Mouse (Mus musculus) ovary, adult 18-20 months (tissue): ENCODE measurements around the gene Fbxo2.

Source experiments
- DNase-seq: peaks from one replicate; pipeline ENCODE4 v3.0.0; 2022; ENCODE audit warnings: low spot score, mixed read lengths

The Fbxo2 gene

DNA sequence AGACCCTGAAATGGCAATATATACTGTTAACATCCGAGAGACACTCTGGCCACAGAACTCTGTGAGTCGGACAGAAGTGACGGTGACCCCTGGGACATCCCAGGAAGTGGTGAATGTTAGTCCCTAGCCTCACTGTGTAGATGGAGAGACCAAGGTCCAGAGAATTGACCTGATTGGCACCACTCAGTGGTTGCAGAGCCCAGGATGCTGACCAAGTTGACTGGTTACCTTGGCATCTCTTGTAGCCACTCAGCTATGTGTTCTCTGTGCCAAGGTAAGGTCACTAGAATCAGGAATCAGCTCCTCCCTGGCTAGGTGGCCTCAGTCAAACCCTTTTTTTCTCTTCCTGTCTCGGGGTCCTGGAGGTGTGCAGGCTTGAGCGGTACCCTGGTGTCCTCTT, 16.7 kb upstream of the Fbxo2 start:
- DNase-seq, result no peak

DNA sequence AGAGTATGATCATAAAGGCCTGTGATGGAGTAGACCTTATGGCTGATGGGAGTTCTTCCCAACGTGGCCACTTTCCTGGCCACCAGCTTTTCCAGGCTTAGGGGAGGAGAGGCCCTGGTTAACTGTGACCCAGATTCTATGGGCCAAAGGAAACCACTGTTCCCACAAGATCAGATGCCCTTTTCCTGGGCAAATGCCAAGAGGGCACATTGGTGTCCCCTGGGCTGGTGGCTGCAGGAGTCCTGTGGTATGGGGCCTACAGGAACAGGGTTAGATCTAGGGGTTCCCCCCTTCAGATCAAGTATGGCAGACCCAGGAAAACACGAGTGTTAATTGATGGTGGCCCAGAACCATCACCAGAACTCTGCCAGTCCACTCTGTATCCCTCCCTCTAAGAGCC, 12.7 kb upstream of the Fbxo2 start:
- no peak for DNase-seq

DNA sequence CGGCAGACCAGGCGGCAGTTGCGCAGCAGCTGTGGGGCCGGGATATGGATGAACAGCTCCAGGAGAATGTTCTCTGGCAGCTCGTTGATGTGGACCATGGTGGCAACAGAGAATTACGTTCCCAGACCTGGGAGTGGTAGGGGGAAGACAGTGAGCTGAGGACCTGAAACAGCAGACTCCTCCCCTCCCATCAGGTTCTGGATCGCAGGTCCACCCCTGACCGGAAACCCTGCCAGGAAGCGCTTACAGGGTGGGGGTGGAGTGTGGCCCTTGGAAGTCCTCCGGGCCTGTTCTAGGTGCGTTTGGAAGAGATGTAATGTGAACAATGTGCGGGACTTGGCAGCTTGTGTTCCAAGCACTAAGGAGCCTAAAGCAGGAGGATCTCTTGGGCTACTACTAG, 10.9 kb upstream of the Fbxo2 start:
- no peak for DNase-seq

DNA sequence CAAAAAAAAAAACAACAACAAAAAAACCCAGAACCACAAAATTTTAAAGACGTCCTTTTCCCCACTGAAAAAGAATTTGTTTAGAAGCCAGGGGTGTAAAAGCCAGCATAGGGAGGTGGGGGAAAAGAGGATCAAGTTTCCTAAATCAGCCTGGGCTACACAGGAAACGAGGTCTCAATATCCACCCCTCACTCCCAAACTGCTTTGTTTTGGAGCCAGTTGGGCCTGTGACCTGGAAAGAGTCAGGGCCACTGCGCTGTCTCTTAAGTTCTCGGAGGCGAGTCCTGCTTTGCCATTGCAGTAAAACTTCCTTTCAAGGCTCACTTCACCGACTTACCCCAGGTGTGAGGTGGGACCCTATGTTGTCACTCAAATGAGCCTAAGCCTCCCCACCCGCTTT, 10.2 kb upstream of the Fbxo2 start:
- DNase-seq, result no peak

DNA sequence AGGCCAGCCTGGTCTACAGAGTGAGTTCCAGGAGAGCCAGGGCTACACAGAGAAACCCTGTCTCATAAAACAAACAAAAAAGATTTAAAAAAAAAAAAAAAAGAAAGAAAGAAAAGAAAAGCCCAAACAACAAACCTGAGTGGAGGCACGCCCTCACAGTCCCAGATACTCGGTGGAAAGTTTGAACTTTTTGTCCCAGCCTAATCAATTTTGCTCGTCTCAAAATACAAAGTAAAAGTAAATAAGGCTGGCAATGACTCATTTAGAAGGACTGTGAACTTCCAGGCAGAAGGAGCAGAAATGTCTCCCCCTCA, 9.5 kb upstream of the Fbxo2 start:
- DNase-seq, result no peak

DNA sequence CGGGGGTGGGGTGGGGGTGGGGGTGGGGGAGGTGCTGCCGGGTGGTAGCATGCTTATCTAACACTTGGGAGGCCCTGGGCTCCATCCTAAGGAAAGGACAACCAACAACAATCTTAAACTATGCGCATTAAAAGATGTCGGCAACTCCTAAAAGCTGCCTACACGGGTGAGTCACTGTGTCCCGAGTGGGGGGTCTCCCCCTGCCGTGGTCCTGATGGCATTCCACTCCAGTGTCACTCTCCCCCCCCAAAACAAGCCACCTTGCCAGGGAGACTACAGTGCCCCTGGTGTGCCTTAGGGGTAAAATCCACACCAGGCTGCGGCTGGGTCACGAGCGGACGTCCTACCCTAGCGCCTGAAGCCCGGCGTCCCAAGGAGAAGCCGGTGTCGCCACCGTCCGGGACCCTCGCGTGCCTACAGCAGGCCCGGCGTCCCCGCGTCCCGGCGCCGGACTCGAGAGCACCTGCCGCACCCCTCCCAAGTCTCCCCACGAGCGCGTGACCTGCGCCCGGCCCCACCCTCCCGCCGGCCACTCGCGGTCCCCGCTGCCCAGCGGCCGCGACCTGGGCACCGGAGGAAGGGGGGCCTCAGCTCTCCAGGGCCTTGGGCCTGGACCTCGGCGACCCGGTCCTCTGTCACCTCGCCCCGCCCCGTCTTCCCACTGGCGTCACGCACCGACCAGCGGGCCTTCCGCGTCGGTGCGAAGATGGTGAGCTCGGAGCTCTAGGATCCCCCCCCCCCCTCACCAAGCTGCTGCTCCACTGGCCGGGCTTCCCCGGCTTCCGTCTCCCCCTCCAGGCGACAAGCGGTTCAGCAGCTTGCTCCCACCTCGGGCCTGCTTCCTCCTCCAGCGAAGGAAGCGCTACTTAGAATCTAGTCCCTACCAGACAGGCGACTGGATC, 8.9 kb upstream of the Fbxo2 start, which contains the start of gene Fbxo6:
Gene Fbxo6 (minus strand): TSS at position 874 of the 902 bp plus-strand sequence.
- DNase-seq, result peak; percentile 79

DNA sequence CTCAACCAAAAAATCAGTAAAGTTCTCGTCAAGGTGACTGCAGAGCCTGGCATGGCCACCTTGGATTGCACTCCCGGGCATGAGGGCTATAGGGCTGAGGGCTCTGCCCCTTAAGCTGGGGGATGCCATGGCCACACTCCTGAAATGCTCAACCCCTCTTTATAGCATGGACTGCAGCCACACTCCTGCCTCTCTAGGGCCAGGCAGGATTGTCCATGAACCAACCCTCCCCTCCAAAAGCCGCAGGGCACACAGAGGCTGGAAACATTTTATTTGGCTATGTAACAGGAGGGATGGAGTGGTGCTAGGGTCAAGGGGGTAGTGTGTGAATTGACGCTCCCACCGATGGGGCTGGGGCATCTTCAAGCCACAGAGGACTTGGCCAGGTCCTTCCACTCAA, 7.9 kb upstream of the Fbxo2 start:
- DNase-seq, result no peak

DNA sequence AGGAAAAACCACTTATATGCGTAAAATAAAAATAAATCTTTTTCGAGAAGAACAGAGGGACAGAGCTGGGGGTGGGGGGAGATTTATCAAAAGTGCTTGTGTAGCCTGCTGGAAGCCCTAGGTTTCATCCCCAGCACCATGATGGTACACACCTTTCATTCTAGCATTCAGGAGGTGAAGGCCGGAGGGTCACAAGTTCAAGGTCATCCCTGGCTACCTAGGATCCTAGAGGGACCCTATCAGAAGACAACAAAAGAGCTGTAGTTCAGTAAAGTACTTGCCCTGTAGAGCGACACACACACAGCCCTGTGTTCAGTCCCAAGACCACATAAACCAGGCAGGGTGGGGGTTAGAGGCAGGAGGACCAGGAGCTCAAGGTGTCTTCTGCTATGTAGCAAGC, 6.4 kb upstream of the Fbxo2 start:
- DNase-seq, result no peak

DNA sequence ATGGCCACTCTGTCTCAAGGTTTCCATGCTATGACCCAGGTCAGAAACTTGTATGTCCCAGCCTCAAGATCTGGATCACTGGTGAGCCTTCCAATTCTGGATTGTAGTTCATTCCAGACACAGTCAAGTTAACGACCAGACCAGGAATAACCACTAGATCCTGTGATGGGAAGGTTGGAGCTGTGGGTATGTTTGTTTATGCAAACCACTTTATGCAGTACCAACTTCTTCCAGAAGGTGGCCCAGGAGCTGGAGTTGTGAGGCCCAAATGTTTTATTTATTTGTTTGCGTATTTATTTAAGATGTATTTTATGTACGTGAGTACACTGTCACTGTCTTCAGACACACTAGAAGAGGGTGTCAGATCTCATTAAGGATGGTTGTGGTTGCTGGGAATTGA, 5.4 kb upstream of the Fbxo2 start:
- no peak for DNase-seq

DNA sequence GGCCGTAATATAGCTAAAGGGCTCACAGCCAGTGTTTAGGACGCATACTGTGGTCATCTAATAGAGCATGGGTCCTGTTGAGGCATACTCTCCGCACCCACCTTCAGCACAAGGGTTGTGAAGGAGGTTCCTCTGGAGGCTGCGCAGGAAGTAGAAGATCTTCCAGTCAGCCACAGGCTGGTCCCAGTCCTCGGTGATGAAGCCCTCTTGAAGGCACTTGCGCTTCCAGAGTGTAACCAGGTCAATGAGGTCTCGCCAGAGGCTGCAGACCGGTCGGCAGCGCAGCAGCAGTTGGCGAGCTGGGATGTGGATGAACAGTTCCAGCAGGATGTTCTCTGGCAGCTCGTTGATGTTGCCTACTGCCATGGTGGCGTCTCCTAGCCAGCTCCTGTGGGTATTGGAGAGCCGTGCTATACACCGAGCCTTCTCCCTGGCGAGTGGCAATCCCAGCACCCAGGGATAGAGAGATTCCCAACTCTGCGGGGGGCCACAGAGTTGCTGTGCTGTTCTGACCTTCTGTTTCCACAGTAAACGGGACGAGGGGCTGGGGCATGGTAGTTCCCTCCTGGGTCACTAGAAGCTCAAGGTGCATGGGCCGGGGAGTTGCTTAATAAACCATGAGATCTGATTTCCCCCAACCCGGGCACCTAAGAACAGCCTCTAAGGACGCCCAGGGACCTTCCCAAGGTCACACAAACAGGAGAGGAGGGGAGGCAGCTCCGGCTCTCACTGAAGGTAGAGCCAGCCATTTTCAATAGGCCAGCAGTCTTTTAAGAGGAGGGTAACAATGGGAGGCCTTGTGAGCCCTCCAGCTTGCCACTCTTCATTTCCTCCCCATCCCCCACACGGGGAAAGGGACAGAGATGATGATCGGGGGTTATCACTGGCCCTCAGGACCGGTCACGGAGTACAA, 1.7 kb upstream of the Fbxo2 start:
- DNase-seq, result no peak

DNA sequence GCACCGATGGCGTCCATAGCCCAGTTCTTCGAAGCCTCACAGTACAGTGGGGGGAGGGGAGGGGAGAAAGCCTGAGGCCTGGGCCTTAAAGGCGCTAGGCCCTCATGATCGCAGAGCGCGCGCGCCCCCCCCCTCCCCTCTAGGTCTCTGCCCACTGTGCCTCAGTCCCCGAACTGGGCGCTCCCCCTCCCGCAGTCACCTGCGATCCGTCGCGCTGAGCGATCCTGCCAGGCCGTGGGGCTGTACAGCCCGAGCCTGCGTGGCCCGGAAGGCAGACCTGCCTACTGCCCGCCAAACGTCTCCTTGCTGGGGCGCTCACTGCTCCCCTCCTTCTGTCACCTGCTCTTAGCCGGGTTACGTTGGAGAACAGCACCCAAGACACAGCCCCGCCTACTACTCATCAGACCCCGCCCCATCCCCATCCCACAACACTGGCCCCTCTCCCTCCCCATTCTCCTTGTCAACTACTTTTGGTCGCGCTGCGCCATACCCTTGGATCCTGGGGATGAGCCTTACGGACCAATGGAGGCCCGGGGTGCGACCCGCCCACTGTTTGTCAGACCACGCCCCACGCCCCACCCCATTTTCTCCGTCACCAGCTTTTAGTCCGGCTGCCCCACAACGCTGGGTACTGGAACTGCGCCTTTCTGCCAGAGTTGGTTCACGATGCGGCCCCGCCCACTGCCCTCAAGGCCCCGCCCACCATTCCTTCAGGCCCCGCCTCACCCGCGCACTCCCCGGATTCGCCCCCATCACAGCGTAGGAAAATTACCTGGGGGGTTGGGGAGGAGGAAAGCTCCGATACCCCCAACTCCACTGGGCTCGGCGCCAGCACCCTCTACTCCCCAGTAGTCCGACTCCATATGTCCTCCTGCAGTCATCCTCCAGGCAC, 631 bp upstream of the Fbxo2 start:
- DNase-seq, result peak; percentile 90

DNA sequence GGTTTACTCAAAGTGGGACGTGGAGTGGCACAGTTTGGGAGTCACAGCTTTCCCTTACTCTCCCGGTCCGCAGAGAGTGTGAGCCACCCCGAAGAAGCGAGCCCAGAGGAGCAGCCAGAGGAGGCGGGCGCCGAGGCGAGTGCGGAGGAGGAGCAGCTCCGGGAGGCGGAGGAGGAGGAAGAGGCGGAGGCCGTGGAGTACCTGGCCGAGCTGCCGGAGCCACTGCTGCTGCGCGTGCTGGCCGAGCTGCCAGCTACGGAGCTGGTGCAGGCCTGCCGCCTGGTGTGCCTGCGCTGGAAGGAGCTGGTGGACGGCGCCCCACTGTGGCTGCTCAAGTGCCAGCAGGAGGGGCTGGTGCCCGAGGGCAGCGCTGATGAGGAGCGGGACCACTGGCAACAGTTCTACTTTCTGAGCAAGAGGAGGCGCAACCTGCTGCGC, 3.6 kb downstream of the Fbxo2 start:
- DNase-seq, result peak; percentile 79

DNA sequence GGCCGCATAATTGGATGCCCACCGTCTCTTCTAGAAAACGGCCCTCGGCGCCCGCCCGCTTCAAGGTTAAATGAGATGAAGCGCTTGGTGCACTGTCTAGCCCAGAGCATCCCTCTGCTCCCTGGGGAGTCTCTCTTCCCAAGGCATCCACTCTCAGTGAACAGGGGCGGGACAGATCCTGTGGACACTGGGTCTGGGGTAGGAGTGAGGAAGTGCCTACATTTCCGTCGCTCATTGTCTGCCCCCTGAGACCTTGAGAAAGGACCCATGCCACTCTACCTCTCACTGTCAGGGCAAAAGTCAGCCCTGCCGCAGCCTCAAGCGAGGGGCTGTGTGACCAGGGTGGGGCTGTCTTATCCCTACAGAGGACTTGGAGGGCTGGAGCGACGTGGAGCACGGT, 4.0 kb downstream of the Fbxo2 start:
- DNase-seq, result no peak

DNA sequence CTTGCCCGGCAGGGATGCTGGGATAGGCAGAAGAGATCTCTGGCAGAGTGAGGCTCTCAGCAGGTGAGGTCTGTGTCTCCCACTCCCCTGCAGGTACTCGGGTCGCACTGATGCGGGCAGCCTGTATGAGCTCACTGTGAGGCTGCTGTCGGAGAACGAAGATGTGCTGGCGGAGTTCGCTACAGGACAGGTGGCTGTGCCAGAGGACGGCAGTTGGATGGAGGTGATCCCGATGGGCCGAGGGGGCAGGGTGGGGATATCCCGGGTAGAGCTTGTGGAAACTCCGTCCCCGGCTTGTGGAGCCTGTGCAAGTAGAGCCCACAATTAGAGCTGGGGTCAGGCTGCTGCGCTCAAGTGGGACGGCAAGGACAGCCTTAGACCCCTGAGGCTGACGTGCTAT, 5.1 kb downstream of the Fbxo2 start:
- DNase-seq, result no peak

DNA sequence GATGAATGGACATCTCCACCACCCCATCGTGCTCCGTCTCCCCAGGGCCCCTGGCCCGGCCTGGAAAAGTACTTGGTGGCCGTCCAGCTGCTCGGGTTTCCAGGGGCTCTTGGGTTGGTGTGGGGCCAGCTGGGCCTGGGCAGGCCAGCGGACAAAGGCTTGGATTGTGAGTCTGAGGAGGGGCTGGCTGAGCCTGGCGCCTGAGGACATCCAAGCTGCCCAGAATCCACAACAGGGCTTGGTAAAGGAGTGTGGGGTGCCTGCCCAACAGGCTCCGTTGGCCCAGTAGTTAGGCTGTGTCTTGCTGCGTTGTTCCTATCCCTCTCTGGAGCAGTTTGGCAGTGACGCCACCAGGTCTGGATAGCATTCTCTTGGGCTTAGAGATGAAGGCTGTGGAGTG, 6.0 kb downstream of the Fbxo2 start:
- no peak for DNase-seq

DNA sequence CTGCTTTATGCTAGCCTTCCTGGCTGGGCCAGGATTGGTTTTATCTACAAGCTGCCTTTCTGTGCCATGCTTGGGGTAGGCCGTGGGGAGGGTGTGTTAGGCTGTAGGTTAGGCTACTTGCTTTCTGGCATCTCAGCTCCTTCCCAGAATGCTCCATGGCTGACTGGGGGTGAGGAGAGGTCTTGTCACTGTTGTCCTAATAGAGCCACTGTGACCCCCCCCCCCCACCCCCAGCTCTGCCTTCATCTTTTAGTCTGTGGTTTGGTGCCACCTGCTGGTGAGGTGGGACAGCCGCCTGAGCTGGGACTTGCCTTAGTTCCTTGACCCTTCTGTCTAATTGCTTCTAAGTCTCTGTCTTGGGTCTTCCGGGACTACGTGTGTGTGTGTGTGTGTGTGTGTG, 6.6 kb downstream of the Fbxo2 start:
- DNase-seq, result no peak

DNA sequence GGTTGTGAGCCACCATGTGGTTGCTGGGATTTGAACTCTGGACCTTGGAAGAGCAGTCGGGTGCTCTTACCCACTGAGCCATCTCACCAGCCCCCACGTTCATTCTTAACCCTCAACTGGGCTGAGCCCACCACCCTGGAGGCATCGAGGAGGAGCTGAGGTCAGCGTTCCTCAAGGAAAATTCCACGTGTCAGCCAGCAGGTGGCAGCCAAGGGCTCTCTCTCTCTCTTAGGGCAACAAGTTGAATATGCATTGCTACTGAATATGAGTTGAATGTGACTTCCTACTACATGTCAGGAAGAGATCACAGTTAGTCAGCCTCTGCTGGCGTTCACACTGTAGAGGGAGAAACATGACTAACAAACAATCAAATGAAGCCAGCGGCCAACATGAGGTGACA, 7.9 kb downstream of the Fbxo2 start:
- no peak for DNase-seq

DNA sequence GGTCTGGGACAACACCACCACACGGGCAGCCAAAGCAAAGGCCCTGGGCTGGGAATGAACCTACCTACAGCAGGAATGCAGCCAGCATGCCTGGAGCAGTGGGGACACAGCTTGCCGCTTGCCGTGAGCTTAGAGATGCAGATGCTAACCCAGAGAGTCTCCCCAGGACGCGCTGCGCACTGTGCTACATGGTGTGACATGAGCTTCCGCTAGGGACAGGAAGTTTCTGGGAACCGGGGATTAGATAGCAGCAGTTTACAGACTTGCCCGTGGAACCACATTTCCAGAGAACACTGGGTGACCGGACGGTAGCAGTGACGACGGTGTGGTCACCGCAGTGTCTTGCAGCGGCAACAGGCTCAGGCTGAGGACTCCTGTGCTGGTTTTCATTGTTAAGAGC, 9.2 kb downstream of the Fbxo2 start:
- no peak for DNase-seq

DNA sequence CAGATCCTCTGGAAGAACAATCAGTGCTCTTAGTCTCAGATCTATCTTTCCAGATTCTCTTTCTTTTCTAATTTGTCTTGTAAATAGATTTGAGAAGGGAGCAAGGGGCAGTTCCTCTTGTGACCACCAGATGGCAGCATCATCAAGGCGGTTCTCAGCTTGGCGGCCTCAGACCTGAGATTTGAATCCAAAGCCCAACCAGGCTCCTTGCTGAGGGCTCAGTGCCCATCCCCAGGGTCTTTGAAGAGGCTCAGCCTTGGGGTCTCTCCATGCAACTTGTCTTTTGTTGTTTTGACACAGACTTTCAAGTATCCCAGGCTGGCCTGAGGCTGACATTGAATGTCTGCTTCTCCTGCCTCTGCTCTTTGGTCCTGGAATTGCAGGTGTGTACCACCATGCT, 10.4 kb downstream of the Fbxo2 start:
- DNase-seq, result no peak

DNA sequence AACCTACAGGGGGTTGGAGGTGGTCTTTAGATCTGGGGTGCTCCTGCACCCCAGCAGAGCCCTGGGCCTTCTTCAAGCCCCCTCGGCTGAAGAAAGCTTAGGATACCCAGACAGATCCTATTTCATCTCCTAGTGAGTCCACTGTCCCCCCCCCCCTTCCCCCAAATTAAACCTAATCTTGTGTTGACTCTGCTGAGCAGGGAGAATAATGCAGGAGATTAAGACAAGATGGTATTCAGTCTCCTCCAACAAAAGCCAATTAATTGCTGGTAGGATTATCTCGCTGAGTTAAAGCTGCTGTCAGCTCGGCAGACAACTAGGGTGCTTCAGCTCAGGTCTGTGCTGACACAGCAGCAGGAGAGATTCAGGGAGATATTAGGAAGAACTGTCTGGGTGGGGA, 10.8 kb downstream of the Fbxo2 start:
- no peak for DNase-seq

DNA sequence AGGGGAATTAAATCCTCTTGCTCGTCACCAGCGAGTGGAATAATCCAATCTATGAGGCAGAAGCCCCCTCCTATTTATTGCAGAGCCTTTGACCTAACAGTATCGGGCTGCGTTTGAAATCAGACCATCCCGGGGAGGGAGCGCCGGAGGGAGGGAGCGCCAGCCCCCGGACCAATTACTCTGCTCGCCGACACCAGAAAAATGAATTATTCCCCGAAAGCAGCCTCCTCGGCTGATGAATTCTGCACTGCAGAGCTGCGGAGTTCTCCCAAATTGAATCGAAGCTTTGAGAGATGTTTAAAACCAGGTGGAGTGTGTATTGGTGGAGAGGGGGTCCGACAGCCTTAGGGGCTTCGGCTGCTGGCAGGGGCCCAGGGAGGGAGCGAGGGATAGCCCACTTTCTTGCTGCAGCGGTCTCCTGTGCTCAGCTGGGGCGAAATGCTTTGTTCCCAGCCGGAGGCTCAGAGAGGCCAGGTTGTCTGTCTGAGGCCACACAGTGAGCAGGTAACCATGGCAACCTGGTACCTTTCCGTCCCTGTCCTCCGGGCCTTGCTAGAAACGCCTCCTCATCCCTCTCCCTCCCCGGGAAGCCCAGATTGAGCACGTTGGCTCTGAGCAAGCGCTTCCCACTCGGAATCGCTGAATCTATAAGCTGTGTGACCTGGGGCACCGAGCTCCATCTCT, 13.5 kb downstream of the Fbxo2 start:
- DNase-seq, result no peak

DNA sequence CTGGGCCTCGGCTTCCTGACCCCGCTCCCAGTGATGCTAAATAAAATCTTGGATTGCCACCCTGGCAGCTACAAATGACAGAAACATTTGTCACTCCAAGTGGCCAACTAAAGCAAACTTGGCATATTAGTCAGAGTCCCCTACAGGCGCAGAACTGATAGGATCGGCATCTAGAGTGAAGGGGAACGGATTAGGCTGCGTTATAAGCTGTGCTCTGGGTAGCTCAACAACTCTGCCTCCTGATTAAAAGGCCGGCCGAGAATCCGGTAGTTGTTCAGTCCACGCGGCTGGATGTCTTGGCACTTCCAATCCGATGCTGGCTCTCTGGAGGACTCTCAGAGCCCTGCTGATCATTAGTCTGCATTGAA, 14.1 kb downstream of the Fbxo2 start:
- no peak for DNase-seq
